Mouse (Mus musculus) neural tube, embryonic 14.5 days (tissue): ENCODE measurements around the gene Myadml2. TPM values are rescaled to one million over a fixed set of nuclear protein-coding genes. Genes with fewer than 3 reads are reported as not detected.

Experiments
- ATAC-seq: fragments of 200-750 bp; cut with Nextera tagmentation; 2 replicates; pipeline ENCODE4 v1.8.0; 2017; ENCODE audit warnings: low read depth, mild to moderate bottlenecking, moderate TSS enrichment, moderate library complexity
- H3K27ac ChIP-seq: fragments of 300-500 bp; sonication (generic); 2 replicates; pipeline ENCODE4 v1.5.1; 2014; ENCODE audit warnings: low read depth, mild to moderate bottlenecking, control low read depth, low read length, moderate library complexity, mixed read lengths
- H3K27me3 ChIP-seq: fragments of 300-500 bp; sonication (generic); 2 replicates; pipeline ENCODE4 v1.6.1; 2014; ENCODE audit warnings: low read length; ENCODE audit not compliant: control insufficient read depth, insufficient read depth
- H3K36me3 ChIP-seq: fragments of 300-500 bp; sonication (generic); 2 replicates; pipeline ENCODE4 v1.6.1; 2014; ENCODE audit warnings: low read length, mixed read lengths; ENCODE audit not compliant: control insufficient read depth, insufficient read depth
- H3K4me1 ChIP-seq: fragments of 300-500 bp; sonication (generic); 2 replicates; pipeline ENCODE4 v1.6.1; 2014; ENCODE audit warnings: low read length; ENCODE audit not compliant: control insufficient read depth, insufficient read depth
- H3K4me2 ChIP-seq: fragments of 300-500 bp; sonication (generic); 2 replicates; pipeline ENCODE4 v1.6.1; 2014; ENCODE audit warnings: mild to moderate bottlenecking, low read depth, low read length, control low read depth
- H3K4me3 ChIP-seq: fragments of 300-500 bp; sonication (generic); 2 replicates; pipeline ENCODE4 v1.5.1; 2014; ENCODE audit warnings: low read depth, low read length, control low read depth, mixed read lengths
- H3K9ac ChIP-seq: fragments of 300-500 bp; sonication (generic); replicated peaks from 2 replicates; pipeline ENCODE4 v1.6.1; 2014; ENCODE audit warnings: low read depth, mild to moderate bottlenecking, control low read depth, low read length, mixed read lengths
- H3K9me3 ChIP-seq: fragments of 300-500 bp; sonication (generic); 2 replicates; pipeline ENCODE4 v1.6.1; 2016; ENCODE audit warnings: low read length; ENCODE audit not compliant: control insufficient read depth
- WGBS: fragments of 180-500 bp; shearing (Covaris S2); extraction: QIAGEN DNeasy Blood & Tissue Kit; methylation state at CpG from one replicate; pipeline ENCODE4 v1.1.7; 2014; 5-methylcytosine and 5-hydroxymethylcytosine counted together
- polyA plus RNA-seq: library from polyadenylated mRNA; unstranded; fragments of >200 nt; fragmentation: Nextera tagmentation; extraction: Ambion mirVana; gene quantifications from 2 replicates; pipeline ENCODE4 v1.2.1, GENCODE M21; 2014

Gene Myadml2
- polyA plus RNA-seq, 1 experiment from 2014 or later = 2.5 TPM

GRCm38 (mm10) chr11:120633520-120634343 lies 14.2 kb downstream of the Myadml2 start, which contains the start of gene Mafg:
Gene Mafg (minus strand): TSS chr11:120633600.
- Histone ChIP-seq H3K9ac (peak within 1 kb of the TSS; percentile 93), H3K4me2 (peak within 1 kb of the TSS; percentile 97), H3K27ac (peak within 1 kb of the TSS; percentile 87), H3K36me3 (0 out of 2 replicates have a peak, but pooled peaks cover 5% of the 10 kb centered on the region), H3K4me1 (peaks cover 15% of the 10 kb centered on the region), H3K9me3 (no peaks in the 10 kb centered on the region), H3K27me3 (no peaks in the 10 kb centered on the region), H3K4me3 (peak within 1 kb of the TSS; percentile 88)
- WGBS = 10% methylated on average over 58 of the region's 58 CpGs
- ATAC-seq = peak; percentile 93

DNA sequence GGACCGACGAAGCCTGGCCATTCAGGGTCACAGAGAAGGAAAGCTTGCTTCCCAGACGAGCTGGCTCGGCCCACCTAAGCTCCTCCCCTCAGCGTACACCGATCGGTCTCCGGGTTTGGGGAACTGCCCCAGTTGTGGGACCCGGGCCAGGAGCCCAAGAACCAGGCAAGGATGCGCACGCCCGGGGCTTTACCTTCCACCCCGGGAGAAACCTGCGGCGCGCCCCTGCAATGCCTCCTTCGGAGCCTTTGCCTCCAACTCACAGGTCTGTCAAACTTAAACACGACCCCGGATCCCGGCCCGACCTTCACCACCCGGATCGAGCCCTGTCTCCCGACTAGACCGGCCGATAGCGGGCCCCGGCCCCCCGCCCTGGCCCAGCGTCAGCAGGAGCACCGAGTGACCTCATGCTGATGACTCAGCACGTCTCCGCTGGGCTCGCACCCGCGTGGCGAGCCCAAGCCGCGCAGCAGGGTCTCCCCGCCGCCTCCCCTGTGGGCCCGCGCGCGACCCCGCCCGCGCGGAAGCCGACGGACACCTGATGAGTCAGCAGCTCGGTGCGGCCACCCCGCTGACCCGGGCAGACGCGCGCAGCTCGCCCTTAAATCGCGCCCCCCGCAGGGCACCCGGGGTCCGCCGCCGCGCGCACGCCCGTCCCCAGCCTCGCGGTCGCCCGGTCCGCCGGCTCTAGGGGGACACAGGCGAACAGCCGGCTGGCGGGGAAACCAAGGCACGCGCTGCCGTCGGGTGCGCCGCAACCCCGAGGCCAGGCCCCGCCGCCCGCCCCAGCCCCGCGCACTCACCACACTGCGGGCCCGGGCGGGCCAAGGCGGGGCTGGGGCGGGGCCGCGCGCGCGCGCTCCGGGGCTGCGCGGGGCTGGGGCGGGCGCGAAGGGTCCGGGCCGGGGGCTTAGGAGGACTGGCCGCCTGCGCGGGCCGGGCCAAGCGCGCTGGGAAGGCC lies 15.1 kb downstream of the Myadml2 start:
- under 1% methylated on average over 55 of the region's 116 CpGs for WGBS
- peaks cover 15% of the 10 kb centered on the region for H3K4me1 ChIP-seq
- peak overlapping the region; percentile 97 for H3K4me2 ChIP-seq
- no peaks in the 10 kb centered on the region for H3K27me3 ChIP-seq
- H3K36me3 ChIP-seq = 0 out of 2 replicates have a peak, but pooled peaks cover 5% of the 10 kb centered on the region
- H3K9ac ChIP-seq = peak overlapping the region; percentile 93
- peak overlapping the region; percentile 87 for H3K27ac ChIP-seq
- no peaks in the 10 kb centered on the region for H3K9me3 ChIP-seq
- ATAC-seq = peak; percentile 83
- peak overlapping the region; percentile 88 for H3K4me3 ChIP-seq

DNA sequence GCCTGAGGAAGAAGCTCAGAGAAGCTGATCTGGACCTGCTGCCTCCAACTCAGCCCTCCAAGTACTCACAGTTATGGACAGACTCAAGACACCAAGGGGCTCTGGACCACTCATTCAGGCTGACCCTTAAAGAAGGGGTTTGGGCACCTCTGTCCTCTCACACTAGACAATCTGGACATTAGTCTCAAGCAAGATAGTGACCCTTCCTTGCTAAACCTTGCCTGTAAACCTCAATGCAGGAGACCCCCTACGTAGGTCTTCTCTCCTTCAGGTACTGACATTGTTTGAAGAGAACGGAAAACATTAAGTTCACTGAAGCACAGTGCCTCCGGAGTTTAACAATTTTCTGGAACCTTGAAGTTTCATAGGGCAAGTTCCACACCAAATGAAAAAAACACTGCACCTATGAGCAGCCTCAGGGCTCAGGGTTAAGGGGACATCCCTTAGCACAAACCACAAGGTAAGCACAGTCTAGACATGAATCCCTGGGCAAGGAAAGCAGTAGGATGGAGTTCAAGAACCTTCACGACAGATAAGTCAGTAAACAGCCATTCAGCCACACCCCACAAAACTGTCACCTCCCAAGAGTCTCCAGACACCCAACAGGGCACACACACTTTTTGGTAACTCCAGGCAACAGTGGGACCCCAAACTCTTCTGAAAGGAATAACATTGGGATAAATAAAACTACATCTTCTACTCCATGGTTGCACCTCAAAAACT lies 16.1 kb downstream of the Myadml2 start:
- H3K4me1 ChIP-seq = peaks cover 15% of the 10 kb centered on the region
- H3K27ac ChIP-seq = no peak overlapping the region
- WGBS = 61% methylated on average over 4 of the region's 4 CpGs
- no peaks in the 10 kb centered on the region for H3K9me3 ChIP-seq
- H3K9ac ChIP-seq = peak overlapping the region; percentile 93
- H3K27me3 ChIP-seq = no peaks in the 10 kb centered on the region
- ATAC-seq = no peak
- H3K4me3 ChIP-seq = peak overlapping the region; percentile 88
- peak overlapping the region; percentile 97 for H3K4me2 ChIP-seq
- H3K36me3 ChIP-seq = 0 out of 2 replicates have a peak, but pooled peaks cover 11% of the 10 kb centered on the region

GRCm38 (mm10) chr11:120630881-120631725 lies 16.9 kb downstream of the Myadml2 start:
- 51% methylated on average over 7 of the region's 7 CpGs for WGBS
- ATAC-seq = no peak
- no peaks in the 10 kb centered on the region for H3K9me3 ChIP-seq
- no peaks in the 10 kb centered on the region for H3K27me3 ChIP-seq
- no peak overlapping the region for H3K9ac ChIP-seq
- peak overlapping the region; percentile 97; the same call in 1 of the 2 replicates for H3K4me2 ChIP-seq
- peak overlapping the region; percentile 88; the same call in 1 of the 2 replicates for H3K4me3 ChIP-seq
- peaks cover 15% of the 10 kb centered on the region for H3K4me1 ChIP-seq
- no peak overlapping the region; the same call in 1 of the 2 replicates for H3K27ac ChIP-seq
- 0 out of 2 replicates have a peak, but pooled peaks cover 11% of the 10 kb centered on the region for H3K36me3 ChIP-seq

DNA sequence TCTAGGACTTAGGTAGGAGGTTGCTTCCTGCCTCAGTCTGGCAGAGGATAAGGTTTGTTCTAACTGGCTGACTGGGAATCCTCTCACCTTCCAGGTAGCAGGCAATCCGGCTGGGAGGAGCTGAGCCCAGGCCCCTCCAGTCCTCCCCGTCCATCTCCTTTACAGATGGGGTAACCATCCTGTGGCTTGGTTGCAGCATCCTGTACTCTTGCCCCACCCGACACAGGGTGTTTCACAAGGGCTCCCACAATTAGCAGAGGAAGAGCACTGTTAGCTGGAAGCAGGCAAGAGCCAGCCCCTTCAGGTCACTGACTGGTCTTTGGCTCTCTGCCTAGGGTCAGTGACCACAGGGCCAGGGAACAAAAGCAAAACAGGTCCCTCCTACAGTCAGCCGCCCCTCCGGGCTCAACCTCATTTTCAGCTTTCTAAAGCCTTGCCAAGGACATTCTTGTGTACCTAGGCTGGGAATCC lies 17.5 kb downstream of the Myadml2 start:
- no peak overlapping the region; the same call in 1 of the 2 replicates for H3K27ac ChIP-seq
- ATAC-seq = no peak

DNA sequence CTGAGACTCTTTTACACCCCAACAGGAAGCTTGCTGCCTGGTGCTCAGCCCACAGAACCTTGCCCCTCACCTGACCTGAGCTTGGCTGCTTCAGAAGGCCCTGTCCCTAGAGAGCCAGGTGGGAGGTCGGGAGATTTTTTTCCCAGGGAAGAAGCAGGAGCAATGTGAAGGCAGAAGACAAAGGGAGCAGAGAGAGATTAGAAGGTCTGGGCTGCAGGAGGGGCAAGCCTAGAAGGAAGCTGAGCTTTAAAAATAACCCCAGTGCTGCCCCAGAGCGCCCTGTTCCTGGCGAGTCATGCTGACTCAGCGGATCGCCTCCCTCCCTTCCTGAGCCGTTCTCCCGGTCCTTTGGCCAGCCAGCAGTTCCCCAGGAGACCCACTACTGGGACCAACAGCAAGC lies 18.0 kb downstream of the Myadml2 start:
- Histone ChIP-seq H3K4me3 (no peak overlapping the region), H3K4me1 (peaks cover 20% of the 10 kb centered on the region), H3K4me2 (no peak overlapping the region), H3K36me3 (0 out of 2 replicates have a peak, but pooled peaks cover 11% of the 10 kb centered on the region), H3K27ac (no peak overlapping the region), H3K9me3 (no peaks in the 10 kb centered on the region), H3K9ac (peak overlapping the region; percentile 29; the same call in 1 of the 2 replicates), H3K27me3 (no peaks in the 10 kb centered on the region)
- WGBS = 50% methylated on average over 7 of the region's 7 CpGs
- no peak for ATAC-seq

More for the DNA sequence above, 17.5 kb downstream of the Myadml2 start:
- Histone ChIP-seq H3K9me3 (no peaks in the 10 kb centered on the region), H3K4me1 (peaks cover 16% of the 10 kb centered on the region), H3K27me3 (no peaks in the 10 kb centered on the region), H3K9ac (peak overlapping the region; percentile 29), H3K36me3 (0 out of 2 replicates have a peak, but pooled peaks cover 11% of the 10 kb centered on the region), H3K4me2 (no peak overlapping the region; the same call in 1 of the 2 replicates), H3K4me3 (no peak overlapping the region)
- 56% methylated on average over 5 of the region's 5 CpGs for WGBS

GRCm38 (mm10) chr11:120629341-120629730 lies 18.6 kb downstream of the Myadml2 start:
- H3K36me3 ChIP-seq = 0 out of 2 replicates have a peak, but pooled peaks cover 11% of the 10 kb centered on the region
- H3K4me3 ChIP-seq = no peak overlapping the region
- no peak overlapping the region for H3K27ac ChIP-seq
- H3K4me1 ChIP-seq = peaks cover 20% of the 10 kb centered on the region
- no peak overlapping the region for H3K4me2 ChIP-seq
- H3K9ac ChIP-seq = no peak overlapping the region
- H3K27me3 ChIP-seq = no peaks in the 10 kb centered on the region
- ATAC-seq = no peak
- H3K9me3 ChIP-seq = no peaks in the 10 kb centered on the region
- 80% methylated on average over 23 of the region's 23 CpGs for WGBS
